Mouse (Mus musculus): Measurements from ENCODE around the gene Pts.

- TF ChIP-seq CTCF (IDR thresholded peaks at IDR 0.05; ENCODE audit: low read depth) (no peak), EP300 (IDR thresholded peaks at IDR 0.05; ENCODE audit: low read depth) (no peak)
These were observed 31.4 kb downstream of the Pts start for GRCm38 (mm10) chr9:50497076-50497475.

Measured in liver, postnatal 0 days (tissue).